Mouse (Mus musculus) spleen, adult 2 months (tissue): Measurements from ENCODE around the gene Etl4.

Experiments
- CTCF ChIP-seq: fragments of 200-500 bp; IDR thresholded peaks from 2 replicates; pipeline ENCODE4 v1.5.1; 2011; ENCODE audit warnings: mild to moderate bottlenecking, inconsistent platforms; ENCODE audit not compliant: insufficient read depth, insufficient read length, insufficient replicate concordance; ENCODE audit errors: extremely low read depth
- POLR2A ChIP-seq: fragments of 200-500 bp; IDR thresholded peaks from 2 replicates; pipeline ENCODE4 v1.6.1; 2011; ENCODE audit warnings: low read depth, low read length, inconsistent platforms

DNA sequence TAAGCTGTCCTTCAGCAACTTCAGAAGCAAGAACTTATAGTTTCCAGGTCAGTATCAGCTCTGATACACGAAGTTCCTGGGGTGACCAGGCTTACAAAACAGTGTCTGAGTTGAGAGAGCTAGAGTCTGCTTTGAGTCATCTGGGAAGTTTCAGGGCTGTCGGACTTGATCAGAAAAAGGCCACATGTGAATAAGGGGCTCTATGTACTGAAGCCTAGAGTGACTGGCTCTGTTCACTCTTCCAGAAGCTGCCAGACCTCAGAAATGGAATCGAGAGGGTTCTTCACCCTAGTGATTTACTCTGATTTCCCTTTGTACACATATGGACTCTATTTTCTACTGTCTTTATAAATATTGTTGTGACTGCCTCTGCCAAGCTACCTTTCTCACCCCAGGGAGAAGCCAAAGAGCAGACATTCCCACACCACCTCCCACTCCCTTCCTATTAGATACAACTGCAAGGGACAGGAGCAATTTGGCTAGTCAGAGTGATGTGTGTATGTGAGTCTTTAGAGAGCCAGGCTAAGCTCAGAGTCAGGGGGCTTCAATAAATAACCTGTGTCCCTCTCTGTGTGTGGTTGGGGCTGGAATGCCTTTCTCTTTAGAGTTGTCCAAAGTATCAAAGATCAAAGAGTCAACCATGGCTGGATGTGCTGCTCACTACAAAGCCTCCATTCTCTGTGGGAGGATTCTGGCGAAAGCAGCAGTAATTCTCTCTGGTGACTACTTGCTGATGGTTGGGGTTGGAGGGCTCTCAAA is 381.6 kb downstream of the Etl4 start:
- TF ChIP-seq POLR2A (no peak), CTCF (no peak)
